Mouse (Mus musculus) midbrain, embryonic 10.5 days (tissue): Measurements from ENCODE around the gene Mfge8. TPM values are rescaled to one million over a fixed set of nuclear protein-coding genes. Genes with fewer than 3 reads are reported as not detected.

Experiments used
- DNase-seq: peaks from one replicate; pipeline ENCODE4 v3.0.0-alpha.2; 2017; ENCODE audit warnings: low spot score
- H3K27ac ChIP-seq: fragments of 300-500 bp; sonication (generic); replicated peaks from 2 replicates; pipeline ENCODE4 v1.5.1; 2016; ENCODE audit warnings: mild to moderate bottlenecking
- H3K27me3 ChIP-seq: fragments of 300-500 bp; sonication (generic); 2 replicates; pipeline ENCODE4 v1.6.1; 2016; ENCODE audit warnings: low read depth, mild to moderate bottlenecking; ENCODE audit not compliant: poor library complexity, severe bottlenecking
- H3K36me3 ChIP-seq: fragments of 300-500 bp; sonication (generic); 2 replicates; pipeline ENCODE4 v1.6.1; 2016; ENCODE audit warnings: mild to moderate bottlenecking, moderate library complexity
- H3K4me1 ChIP-seq: fragments of 300-500 bp; sonication (generic); 2 replicates; pipeline ENCODE4 v1.6.1; 2016
- H3K4me3 ChIP-seq: fragments of 300-500 bp; sonication (generic); 2 replicates; pipeline ENCODE4 v1.5.1; 2016; ENCODE audit warnings: mild to moderate bottlenecking, moderate library complexity
- H3K9me3 ChIP-seq: fragments of 300-500 bp; sonication (generic); replicated peaks from 2 replicates; pipeline ENCODE4 v1.6.1; 2016; ENCODE audit warnings: mild to moderate bottlenecking
- WGBS: fragments of 180-500 bp; shearing (Covaris S2); methylation state at CpG from one replicate; pipeline ENCODE4 v1.1.7; 2016; 5-methylcytosine and 5-hydroxymethylcytosine counted together
- polyA plus RNA-seq: library from polyadenylated mRNA; unstranded; fragments of >200 nt; fragmentation: Nextera tagmentation; extraction: Ambion mirVana; gene quantifications from 2 replicates; pipeline ENCODE4 v1.2.1, GENCODE M21; 2016

Mfge8 gene
- polyA plus RNA-seq, 1 experiment from 2014 or later: 98.1 TPM

DNA sequence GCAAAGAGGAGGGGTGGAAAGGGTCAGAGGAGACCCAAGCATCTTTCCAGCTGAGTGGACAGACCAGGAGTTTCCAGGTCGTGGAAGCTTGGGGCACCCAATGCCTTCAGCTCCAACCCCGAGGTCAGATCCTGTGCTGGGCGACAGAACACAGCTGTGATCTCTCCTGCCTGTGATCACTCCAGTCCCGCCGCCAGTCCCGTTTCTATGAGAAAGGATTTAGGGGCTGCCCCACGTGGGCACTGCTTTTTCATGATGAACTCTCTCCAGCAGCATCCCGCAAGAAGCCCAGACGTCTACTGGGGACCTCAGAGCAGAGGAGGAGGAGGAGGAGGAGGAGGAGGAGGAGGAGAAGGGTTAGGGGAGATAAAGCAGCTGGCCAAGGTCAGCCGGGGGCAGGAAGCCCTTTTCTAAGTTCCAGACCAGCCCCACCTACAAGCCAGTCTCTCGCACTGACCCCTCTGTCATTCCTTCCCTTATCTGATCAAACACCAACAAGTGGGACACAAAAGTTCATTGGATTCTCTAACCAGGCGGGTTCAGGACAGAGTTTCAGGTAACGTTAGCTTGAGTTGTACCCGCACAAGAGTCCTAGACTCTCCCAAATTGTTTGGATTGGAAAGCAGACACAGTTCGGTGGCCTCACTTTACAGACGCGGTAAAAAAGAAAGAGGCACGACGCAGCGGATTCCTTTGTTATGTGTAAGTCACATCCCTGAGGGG is 768 bp downstream of the Mfge8 start:
- peaks cover 32% of the 10 kb centered on the region for H3K4me1 ChIP-seq
- H3K27ac ChIP-seq: peak overlapping the region; percentile 89
- peak overlapping the region; percentile 73 for H3K4me3 ChIP-seq
- no peaks in the 10 kb centered on the region for H3K9me3 ChIP-seq
- peaks cover 3% of the 10 kb centered on the region; the same call in 1 of the 2 replicates for H3K27me3 ChIP-seq
- WGBS: under 1% methylated on average over 20 of the region's 20 CpGs
- peaks cover 23% of the 10 kb centered on the region for H3K36me3 ChIP-seq
- DNase-seq: peak; percentile 36

GRCm38 (mm10) chr7:79147011-79147837 is 1.6 kb downstream of the Mfge8 start:
- WGBS: 55% methylated on average over 12 of the region's 12 CpGs
- 0 out of 2 replicates have a peak overlapping the region, but pooled peaks have one; percentile 89 for H3K27ac ChIP-seq
- H3K4me1 ChIP-seq: peaks cover 32% of the 10 kb centered on the region
- DNase-seq: no peak
- peak overlapping the region; percentile 73 for H3K4me3 ChIP-seq
- H3K9me3 ChIP-seq: no peaks in the 10 kb centered on the region
- H3K36me3 ChIP-seq: peaks cover 31% of the 10 kb centered on the region
- H3K27me3 ChIP-seq: peaks cover 3% of the 10 kb centered on the region; the same call in 1 of the 2 replicates

DNA sequence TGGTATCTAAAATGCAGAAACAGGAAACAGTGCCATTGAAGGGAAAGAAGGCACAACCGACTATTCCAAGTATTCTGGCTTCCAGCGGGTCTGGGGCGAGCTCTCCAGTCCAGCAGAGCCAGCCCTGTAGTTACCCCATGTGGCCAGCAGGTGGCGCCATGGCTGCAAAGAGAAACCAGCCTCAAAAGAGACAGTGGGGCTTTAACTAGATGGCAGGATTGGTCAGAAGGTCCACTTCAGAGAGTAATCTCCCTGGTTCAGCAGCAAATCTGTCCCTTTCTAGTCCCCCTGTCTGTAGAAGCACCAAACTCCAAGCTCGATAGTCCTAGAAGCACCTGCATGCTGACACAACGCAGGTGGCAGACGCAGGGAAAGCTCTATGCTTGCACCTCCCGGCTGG is 8.0 kb downstream of the Mfge8 start:
- Histone ChIP-seq H3K4me3 (no peak overlapping the region), H3K36me3 (peaks cover 60% of the 10 kb centered on the region), H3K27me3 (no peaks in the 10 kb centered on the region), H3K9me3 (no peaks in the 10 kb centered on the region), H3K27ac (no peak overlapping the region), H3K4me1 (0 out of 2 replicates have a peak, but pooled peaks cover 4% of the 10 kb centered on the region)
- DNase-seq: peak; percentile 84
- WGBS: 34% methylated on average over 8 of the region's 8 CpGs

DNA sequence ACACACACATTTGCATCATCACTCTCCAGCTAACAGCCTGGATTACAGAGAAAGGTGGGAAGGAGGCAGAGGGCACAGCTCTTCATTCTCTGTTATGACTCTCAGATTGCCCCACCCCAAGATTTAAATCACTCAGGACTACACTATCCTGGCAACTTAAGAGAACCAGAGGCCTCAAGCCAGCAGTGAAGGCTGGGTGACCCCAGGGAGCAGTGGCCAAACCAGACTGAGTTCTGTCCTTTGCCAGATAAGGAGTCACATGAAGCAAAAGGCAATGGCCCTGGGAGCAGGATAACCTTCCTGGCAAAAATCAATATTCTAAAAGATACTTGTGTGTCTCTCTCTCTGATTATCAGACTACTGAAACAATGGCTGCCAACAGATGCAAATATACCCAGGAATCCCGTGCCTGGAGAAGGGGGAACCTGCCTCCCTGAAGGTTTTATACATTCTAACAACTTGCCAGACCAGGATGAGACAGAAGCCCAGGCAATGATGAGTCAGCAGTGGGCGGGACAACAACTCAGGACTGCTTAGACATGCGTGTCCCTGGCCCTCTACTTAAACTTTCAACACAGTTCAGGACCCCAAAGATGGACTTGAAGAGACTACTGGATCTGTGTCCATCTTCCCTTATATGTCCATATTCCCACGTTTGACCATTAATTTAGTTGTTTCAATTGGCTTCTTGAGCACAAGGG is 8.8 kb downstream of the Mfge8 start:
- Histone ChIP-seq H3K27me3 (no peaks in the 10 kb centered on the region), H3K4me3 (no peak overlapping the region), H3K4me1 (0 out of 2 replicates have a peak, but pooled peaks cover 4% of the 10 kb centered on the region), H3K27ac (no peak overlapping the region), H3K9me3 (no peaks in the 10 kb centered on the region), H3K36me3 (peaks cover 65% of the 10 kb centered on the region)
- 61% methylated on average over 4 of the region's 4 CpGs for WGBS
- no peak for DNase-seq

GRCm38 (mm10) chr7:79139328-79139824 is 9.5 kb downstream of the Mfge8 start:
- Histone ChIP-seq H3K36me3 (peaks cover 65% of the 10 kb centered on the region), H3K4me1 (0 out of 2 replicates have a peak, but pooled peaks cover 4% of the 10 kb centered on the region), H3K4me3 (no peak overlapping the region), H3K9me3 (no peaks in the 10 kb centered on the region), H3K27ac (no peak overlapping the region), H3K27me3 (no peaks in the 10 kb centered on the region)
- DNase-seq: no peak
- 53% methylated on average over 6 of the region's 6 CpGs for WGBS

DNA sequence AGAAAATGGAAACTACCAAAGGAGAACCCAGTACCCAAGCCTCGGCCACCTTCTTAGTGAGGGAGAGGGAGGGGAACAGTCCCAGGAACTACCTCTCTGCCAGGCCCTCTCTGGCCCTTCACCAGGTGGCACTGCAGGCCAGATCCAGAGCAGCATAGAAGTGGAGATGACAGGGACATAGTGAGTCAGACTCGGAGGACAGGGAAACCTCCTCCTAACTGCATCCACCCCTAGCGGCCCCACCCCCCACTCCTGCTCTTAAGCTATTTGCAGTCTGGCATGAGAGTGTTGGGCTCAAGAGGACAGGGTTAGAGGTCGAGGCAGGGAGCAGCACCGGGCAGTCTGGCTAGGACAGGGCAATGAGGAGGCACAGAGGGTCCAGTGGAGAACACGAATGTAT is 15.5 kb downstream of the Mfge8 start:
- Histone ChIP-seq H3K9me3 (no peaks in the 10 kb centered on the region), H3K27ac (no peak overlapping the region; the same call in 1 of the 2 replicates), H3K4me3 (no peak overlapping the region), H3K36me3 (peaks cover 41% of the 10 kb centered on the region), H3K27me3 (peaks cover 39% of the 10 kb centered on the region), H3K4me1 (peaks cover 42% of the 10 kb centered on the region)
- no peak for DNase-seq
- WGBS: 25% methylated on average over 6 of the region's 6 CpGs

GRCm38 (mm10) chr7:79130843-79131444 is 17.9 kb downstream of the Mfge8 start, which contains the start of gene Hapln3:
Gene Hapln3, minus strand, starts transcription at chr7:79131018.
- H3K4me3 ChIP-seq: peak within 1 kb of the TSS; percentile 43
- H3K27ac ChIP-seq: peak within 1 kb of the TSS; percentile 46; the same call in 1 of the 2 replicates
- H3K4me1 ChIP-seq: peaks cover 47% of the 10 kb centered on the region
- WGBS: 4% methylated on average over 19 of the region's 19 CpGs
- peaks cover 23% of the 10 kb centered on the region for H3K36me3 ChIP-seq
- H3K9me3 ChIP-seq: no peaks in the 10 kb centered on the region
- peak; percentile 56 for DNase-seq
- peaks cover 39% of the 10 kb centered on the region for H3K27me3 ChIP-seq

DNA sequence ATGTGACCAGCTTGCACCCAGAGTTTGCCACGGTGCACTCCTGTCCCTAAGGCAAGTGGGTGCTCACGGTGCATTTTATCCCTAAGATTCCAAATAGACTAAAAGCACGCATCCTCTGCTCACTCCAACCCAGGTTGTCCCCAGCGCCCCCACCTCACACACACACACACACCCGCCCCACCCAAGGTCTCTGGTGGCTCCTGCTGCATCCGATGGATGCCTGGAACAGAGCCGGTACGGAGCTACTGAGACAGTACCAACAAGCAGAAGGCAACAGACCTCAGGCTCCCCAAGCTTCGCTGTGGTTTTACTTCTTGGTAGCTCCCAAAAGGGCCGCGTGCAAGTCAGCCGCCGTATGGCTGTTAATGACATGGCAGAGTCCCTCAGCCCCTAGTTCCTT is 18.5 kb downstream of the Mfge8 start:
- peak overlapping the region; percentile 46; the same call in 1 of the 2 replicates for H3K27ac ChIP-seq
- DNase-seq: no peak
- peaks cover 39% of the 10 kb centered on the region for H3K27me3 ChIP-seq
- H3K36me3 ChIP-seq: peaks cover 17% of the 10 kb centered on the region
- H3K9me3 ChIP-seq: no peaks in the 10 kb centered on the region
- WGBS: 18% methylated on average over 13 of the region's 13 CpGs
- peaks cover 51% of the 10 kb centered on the region for H3K4me1 ChIP-seq
- peak overlapping the region; percentile 43 for H3K4me3 ChIP-seq

DNA sequence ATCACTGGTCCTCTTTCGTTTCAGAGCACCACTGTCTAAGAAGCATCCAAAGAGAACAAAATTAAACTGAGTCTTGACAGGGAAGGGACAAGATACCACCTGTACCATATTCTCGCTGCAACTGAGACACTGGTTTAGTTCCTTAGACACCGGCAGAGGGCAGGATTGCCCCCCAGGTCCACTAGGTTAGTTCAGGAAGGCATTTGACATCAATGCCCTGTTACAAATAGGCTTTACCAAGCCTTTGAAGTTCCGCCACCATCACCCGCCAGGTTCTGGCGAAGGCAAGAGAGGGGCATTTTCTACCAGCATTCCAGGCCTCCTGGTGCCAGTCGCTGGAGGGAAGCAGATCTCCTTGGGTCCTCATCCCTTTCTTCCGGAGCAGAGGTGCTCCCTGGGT is 19.0 kb downstream of the Mfge8 start:
- H3K36me3 ChIP-seq: peaks cover 12% of the 10 kb centered on the region
- H3K27ac ChIP-seq: peak overlapping the region; percentile 34; the same call in 1 of the 2 replicates
- no peaks in the 10 kb centered on the region for H3K9me3 ChIP-seq
- H3K4me1 ChIP-seq: peaks cover 56% of the 10 kb centered on the region
- peaks cover 39% of the 10 kb centered on the region for H3K27me3 ChIP-seq
- peak overlapping the region; percentile 43 for H3K4me3 ChIP-seq
- DNase-seq: no peak
- WGBS: 7% methylated on average over 8 of the region's 8 CpGs

DNA sequence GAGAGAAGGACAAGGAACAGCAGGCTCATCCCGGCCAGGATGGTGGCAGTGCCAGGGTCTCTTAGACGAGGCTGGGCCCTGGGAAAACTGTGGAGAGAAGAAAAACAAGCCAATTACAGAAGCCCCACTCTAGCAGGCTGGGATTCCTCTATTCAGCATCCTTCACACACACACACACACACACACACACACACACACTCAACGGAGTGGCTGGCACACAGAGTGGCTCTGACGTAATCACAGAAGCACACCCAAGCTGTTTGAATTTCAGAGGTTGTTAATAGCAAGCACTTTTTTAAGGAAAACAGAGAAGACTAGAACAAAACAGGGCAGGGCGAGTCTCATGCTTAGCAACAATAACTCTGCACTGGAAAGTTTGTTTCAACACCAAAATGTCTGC is 25.4 kb downstream of the Mfge8 start:
- no peaks in the 10 kb centered on the region for H3K36me3 ChIP-seq

DNA sequence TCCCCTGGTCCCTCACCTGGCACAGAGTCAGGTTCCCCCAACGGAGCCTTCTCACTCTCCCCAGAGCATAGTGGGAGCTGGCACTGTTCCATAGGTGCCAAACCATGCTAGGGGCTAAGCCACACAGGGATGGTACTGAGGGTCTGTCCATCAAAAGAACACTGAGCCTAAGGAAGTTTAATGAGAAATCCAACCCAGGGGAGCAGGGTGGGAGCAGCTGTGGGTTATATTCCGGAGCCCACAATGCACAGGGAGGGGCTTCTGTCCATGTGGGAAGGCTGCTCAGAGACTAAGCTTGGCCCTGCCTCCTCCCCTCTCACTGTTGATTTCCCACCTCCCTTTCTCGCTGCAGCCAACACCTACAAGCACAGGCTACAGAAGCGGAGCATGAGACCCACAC is 35.0 kb downstream of the Mfge8 start:
- Histone ChIP-seq H3K4me3 (no peak overlapping the region), H3K27ac (no peak overlapping the region), H3K9me3 (no peaks in the 10 kb centered on the region), H3K36me3 (no peaks in the 10 kb centered on the region), H3K27me3 (no peaks in the 10 kb centered on the region), H3K4me1 (peaks cover 9% of the 10 kb centered on the region)
- no peak for DNase-seq
- WGBS: 67% methylated on average over 4 of the region's 4 CpGs

More for the DNA sequence above, 25.4 kb downstream of the Mfge8 start:
- Histone ChIP-seq H3K27me3 (no peaks in the 10 kb centered on the region), H3K9me3 (no peaks in the 10 kb centered on the region), H3K4me1 (peaks cover 13% of the 10 kb centered on the region), H3K4me3 (no peak overlapping the region), H3K27ac (no peak overlapping the region)
- WGBS: 86% methylated on average over 5 of the region's 5 CpGs
- no peak for DNase-seq

- Histone ChIP-seq H3K27ac (no peak overlapping the region), H3K27me3 (no peaks in the 10 kb centered on the region), H3K4me1 (no peaks in the 10 kb centered on the region), H3K9me3 (no peaks in the 10 kb centered on the region), H3K36me3 (no peaks in the 10 kb centered on the region), H3K4me3 (no peak overlapping the region)
- no peak for DNase-seq
- WGBS: 73% methylated on average over 5 of the region's 5 CpGs
These were observed 52.4 kb downstream of the Mfge8 start for GRCm38 (mm10) chr7:79096492-79096891.
